Mouse (Mus musculus): ENCODE data around the gene Btnl10. TPM values are rescaled to one million over a fixed set of nuclear protein-coding genes. Genes with fewer than 3 reads are reported as not detected.

Gene Btnl10
- polyA plus RNA-seq (2015; fragmentation: Illumina TruSeq; extraction: RNeasy Lipid Tissue Mini Kit (QIAGEN cat#74804); ENCODE audit: insufficient read depth, low replicate concordance): 10.0 TPM

DNA sequence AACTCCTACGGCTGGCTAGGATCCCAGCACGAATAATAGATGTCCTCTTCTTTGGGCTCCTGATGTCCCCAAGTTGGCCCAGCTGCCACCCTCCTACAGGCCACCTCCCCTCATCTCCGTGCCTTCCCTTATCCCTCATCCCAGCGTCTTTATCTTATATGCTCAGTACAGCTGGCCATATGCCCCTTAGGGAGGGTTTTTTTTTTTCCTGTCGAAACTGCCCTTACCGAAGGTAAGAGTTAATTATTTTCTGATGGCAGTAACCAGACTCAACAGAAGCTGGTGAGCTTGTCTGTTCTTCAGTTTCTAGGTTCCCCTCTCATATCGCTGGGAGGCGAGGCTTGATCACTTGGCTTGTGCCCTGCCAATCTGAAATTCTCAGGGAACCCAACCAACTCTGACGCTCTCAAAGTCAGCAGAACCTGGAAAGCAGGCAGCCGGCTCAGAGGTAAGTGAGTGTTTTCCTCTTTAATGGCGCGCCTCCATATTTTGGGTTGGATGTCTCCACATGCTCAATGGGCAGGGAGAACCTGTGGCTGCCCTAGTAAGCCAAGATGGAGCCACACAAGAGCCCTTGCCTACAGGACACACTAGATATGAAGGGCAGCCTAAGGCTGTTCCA, at the start of gene Btnl10:
Gene Btnl10, plus strand, starts transcription at position 164 of the 622 bp plus-strand sequence.

DNA sequence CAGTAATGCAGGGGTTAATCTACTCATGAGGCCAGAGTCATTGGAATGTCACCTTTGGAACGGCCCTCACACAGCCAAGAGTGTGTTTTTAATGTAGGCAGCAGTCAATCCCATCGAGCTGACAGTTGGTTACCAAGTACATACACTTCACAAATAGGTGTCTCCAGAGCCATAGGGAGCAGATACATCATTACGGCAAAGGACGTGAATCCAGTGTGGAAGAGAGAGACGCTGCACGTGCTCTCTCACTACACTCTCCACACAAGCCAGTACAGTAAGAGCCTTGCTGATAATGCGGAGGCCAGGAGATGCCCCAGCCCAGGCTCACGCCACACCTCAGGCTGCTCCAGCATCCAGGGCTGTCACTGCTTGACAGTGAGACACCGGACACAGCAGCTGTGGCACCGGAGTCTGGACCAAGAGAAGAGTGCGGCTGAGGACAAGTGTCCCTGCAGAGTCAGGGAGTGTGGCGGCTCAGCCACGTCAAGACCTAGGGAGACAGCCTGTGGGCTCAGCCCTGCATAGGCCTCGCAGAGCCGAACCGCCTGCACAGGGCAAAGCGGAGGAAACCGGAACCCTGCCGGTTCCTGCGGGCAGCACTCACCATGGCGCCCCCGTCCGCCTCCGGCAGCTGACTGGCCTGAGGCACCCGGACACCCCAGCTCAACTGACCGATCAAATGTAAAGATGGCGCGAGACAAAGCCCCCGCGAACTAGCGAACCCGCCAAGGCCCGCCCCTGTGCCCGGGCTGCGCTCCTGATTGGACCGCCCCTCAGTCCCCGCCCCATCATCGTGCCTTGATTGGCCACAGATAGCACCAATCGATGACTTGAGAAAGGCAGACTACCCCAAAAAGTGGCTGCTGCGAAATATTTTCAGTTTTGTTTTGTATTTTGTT, 13.9 kb upstream of the Btnl10 start, which contains the start of gene Zfp39:
Gene Zfp39, minus strand, starts transcription at position 715 of the 899 bp plus-strand sequence.

DNA sequence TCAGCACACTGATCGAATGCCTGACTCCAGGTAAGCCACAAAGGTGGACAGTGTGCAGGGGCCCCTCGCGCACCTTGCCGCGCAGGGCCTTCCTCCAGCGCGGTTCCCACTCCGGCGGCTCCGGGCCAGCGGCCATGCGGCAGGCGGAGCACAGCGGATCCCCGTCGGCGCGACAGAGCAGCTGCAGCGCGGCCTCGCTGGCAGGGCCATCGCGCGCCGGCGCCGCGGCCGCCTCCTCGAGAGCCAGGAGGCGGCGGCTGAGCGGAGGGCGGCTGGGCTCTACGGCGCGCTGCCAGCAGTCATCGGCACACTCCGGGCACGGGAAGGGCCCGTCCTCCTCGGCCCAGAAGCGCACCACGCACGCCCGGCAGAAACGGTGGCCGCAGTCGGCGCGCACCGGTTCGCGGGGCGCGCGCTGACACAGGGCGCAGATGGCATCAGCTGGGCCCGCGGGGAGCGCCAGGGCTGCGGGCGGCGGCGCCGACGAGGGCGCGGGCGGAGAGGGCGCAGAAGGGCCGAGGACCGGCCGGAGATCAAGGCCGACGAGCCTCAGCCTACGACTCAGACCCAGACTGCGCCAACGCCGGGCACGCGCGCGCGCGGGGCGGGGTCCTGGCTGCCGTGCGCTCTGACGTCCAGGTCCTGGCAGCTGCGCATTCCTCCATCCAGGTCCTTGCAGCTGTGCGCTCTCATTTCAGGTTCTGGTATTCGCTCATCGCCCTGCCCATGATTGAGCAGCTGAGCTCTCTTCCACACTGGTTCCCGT, 20.8 kb downstream of the Btnl10 start, which contains the start of gene Rnf187:
Gene Rnf187, minus strand, starts transcription at position 595 of the 766 bp plus-strand sequence.

DNA sequence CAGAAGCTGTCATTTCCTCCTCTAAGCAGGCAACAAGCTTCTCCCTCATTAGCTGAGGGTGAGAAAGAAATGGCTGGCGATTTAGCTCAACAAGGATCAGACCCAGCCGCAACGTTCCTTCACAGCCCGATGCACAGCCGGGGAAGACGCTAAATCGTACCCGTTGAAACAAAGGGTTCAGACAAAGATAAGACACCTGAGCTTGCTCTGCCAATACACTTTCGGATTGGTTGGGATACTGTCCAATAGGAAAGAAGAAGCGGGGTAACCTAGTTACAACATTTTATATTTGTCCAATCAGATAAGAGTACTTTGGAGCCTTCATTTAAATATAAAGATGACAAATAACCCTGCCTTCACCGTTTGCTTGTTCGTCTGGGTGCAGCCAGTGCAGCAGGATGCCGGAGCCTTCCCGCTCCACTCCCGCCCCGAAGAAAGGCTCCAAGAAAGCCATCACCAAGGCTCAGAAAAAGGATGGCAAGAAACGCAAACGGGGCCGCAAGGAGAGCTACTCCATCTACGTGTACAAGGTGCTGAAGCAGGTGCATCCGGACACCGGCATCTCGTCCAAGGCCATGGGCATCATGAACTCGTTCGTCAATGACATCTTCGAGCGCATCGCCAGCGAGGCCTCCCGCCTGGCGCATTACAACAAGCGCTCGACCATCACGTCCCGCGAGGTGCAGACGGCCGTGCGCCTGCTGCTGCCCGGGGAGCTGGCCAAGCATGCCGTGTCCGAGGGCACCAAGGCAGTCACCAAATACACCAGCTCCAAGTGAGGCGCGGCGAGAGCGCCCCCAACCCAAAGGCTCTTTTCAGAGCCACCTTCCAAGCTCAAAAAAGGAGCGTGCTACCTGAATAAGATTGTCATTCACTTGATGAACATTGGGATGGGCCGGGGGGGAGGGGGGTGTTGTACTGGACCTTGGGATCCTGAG, 31.1 kb downstream of the Btnl10 start, which contains the start of gene Hist3h2ba:
Gene Hist3h2ba, plus strand, starts transcription at position 379 of the 938 bp plus-strand sequence.

DNA sequence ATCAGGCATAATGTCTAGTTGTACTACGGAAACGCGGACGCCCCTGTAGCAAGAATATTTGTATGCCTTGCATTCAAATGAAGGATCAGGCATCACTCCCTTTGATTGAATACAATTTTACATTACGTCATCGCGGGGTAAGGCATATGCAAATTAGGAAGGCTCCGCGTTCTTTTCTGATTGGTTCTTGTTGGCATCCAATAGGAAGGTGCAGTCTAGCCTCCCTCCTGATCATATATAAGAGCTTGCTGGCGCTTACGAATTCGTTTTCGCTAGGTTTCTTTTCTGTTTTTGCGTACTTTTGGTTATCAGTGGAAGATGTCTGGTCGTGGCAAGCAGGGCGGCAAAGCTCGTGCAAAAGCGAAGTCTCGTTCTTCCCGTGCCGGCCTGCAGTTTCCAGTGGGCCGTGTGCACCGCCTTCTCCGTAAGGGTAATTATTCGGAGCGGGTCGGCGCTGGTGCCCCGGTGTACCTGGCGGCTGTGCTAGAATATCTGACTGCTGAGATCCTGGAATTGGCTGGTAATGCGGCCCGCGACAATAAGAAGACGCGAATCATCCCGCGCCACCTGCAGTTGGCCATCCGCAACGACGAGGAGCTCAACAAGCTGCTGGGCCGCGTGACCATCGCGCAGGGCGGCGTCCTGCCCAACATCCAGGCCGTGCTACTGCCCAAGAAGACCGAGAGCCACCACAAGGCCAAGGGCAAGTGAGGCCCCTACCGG, 36.9 kb downstream of the Btnl10 start, which contains the start of the genes Hist3h2a and Trim17:
Gene Hist3h2a, plus strand, starts transcription at position 266 of the 723 bp plus-strand sequence.
Gene Trim17, plus strand, starts transcription at position 266 of the 723 bp plus-strand sequence.

Other genes starting within 250 kb of the Btnl10 start
- not detected for gene Olfr320, start 236.8 kb upstream of the Btnl10 start, polyA plus RNA-seq (2015; fragmentation: Illumina TruSeq; extraction: RNeasy Lipid Tissue Mini Kit (QIAGEN cat#74804); ENCODE audit: insufficient read depth, low replicate concordance)
- gene Olfr319, start 218.7 kb upstream of the Btnl10 start, polyA plus RNA-seq (2015; fragmentation: Illumina TruSeq; extraction: RNeasy Lipid Tissue Mini Kit (QIAGEN cat#74804); ENCODE audit: insufficient read depth, low replicate concordance): not detected
- not detected for gene Olfr318, start 193.9 kb upstream of the Btnl10 start, polyA plus RNA-seq (2015; fragmentation: Illumina TruSeq; extraction: RNeasy Lipid Tissue Mini Kit (QIAGEN cat#74804); ENCODE audit: insufficient read depth, low replicate concordance)
- not detected for gene Olfr317, start 178.7 kb upstream of the Btnl10 start, polyA plus RNA-seq (2015; fragmentation: Illumina TruSeq; extraction: RNeasy Lipid Tissue Mini Kit (QIAGEN cat#74804); ENCODE audit: insufficient read depth, low replicate concordance)
- gene Olfr316, start 165.2 kb upstream of the Btnl10 start, polyA plus RNA-seq (2015; fragmentation: Illumina TruSeq; extraction: RNeasy Lipid Tissue Mini Kit (QIAGEN cat#74804); ENCODE audit: insufficient read depth, low replicate concordance): not detected
- not detected for gene Olfr315, start 144.7 kb upstream of the Btnl10 start, polyA plus RNA-seq (2015; fragmentation: Illumina TruSeq; extraction: RNeasy Lipid Tissue Mini Kit (QIAGEN cat#74804); ENCODE audit: insufficient read depth, low replicate concordance)
- not detected for gene Olfr314, start 135.0 kb upstream of the Btnl10 start, polyA plus RNA-seq (2015; fragmentation: Illumina TruSeq; extraction: RNeasy Lipid Tissue Mini Kit (QIAGEN cat#74804); ENCODE audit: insufficient read depth, low replicate concordance)
- not detected for gene Fam183b, start 115.9 kb upstream of the Btnl10 start, polyA plus RNA-seq (2015; fragmentation: Illumina TruSeq; extraction: RNeasy Lipid Tissue Mini Kit (QIAGEN cat#74804); ENCODE audit: insufficient read depth, low replicate concordance)
- gene Olfr313, start 102.9 kb upstream of the Btnl10 start, polyA plus RNA-seq (2015; fragmentation: Illumina TruSeq; extraction: RNeasy Lipid Tissue Mini Kit (QIAGEN cat#74804); ENCODE audit: insufficient read depth, low replicate concordance): not detected
- not detected for gene Olfr312, start 88.7 kb upstream of the Btnl10 start, polyA plus RNA-seq (2015; fragmentation: Illumina TruSeq; extraction: RNeasy Lipid Tissue Mini Kit (QIAGEN cat#74804); ENCODE audit: insufficient read depth, low replicate concordance)
- not detected for gene Olfr311, start 78.7 kb upstream of the Btnl10 start, polyA plus RNA-seq (2015; fragmentation: Illumina TruSeq; extraction: RNeasy Lipid Tissue Mini Kit (QIAGEN cat#74804); ENCODE audit: insufficient read depth, low replicate concordance)
- 16.5 TPM for gene Gm12258, start 70.8 kb upstream of the Btnl10 start, polyA plus RNA-seq (2015; fragmentation: Illumina TruSeq; extraction: RNeasy Lipid Tissue Mini Kit (QIAGEN cat#74804); ENCODE audit: insufficient read depth, low replicate concordance)
- gene 2810021J22Rik, start 50.7 kb upstream of the Btnl10 start, polyA plus RNA-seq (2015; fragmentation: Illumina TruSeq; extraction: RNeasy Lipid Tissue Mini Kit (QIAGEN cat#74804); ENCODE audit: insufficient read depth, low replicate concordance): 10.1 TPM
- 7.4 TPM for gene Zfp39, start 13.7 kb upstream of the Btnl10 start, polyA plus RNA-seq (2015; fragmentation: Illumina TruSeq; extraction: RNeasy Lipid Tissue Mini Kit (QIAGEN cat#74804); ENCODE audit: insufficient read depth, low replicate concordance)
- gene Rnf187, start 21.0 kb downstream of the Btnl10 start, polyA plus RNA-seq (2015; fragmentation: Illumina TruSeq; extraction: RNeasy Lipid Tissue Mini Kit (QIAGEN cat#74804); ENCODE audit: insufficient read depth, low replicate concordance): 68.8 TPM
- 1.5 TPM for gene Hist3h2ba, start 31.0 kb downstream of the Btnl10 start, polyA plus RNA-seq (2015; fragmentation: Illumina TruSeq; extraction: RNeasy Lipid Tissue Mini Kit (QIAGEN cat#74804); ENCODE audit: insufficient read depth, low replicate concordance)
- 11.2 TPM for gene Hist3h2a, start 36.8 kb downstream of the Btnl10 start, polyA plus RNA-seq (2015; fragmentation: Illumina TruSeq; extraction: RNeasy Lipid Tissue Mini Kit (QIAGEN cat#74804); ENCODE audit: insufficient read depth, low replicate concordance)
- 0.17 TPM for gene Trim17, start 36.8 kb downstream of the Btnl10 start, polyA plus RNA-seq (2015; fragmentation: Illumina TruSeq; extraction: RNeasy Lipid Tissue Mini Kit (QIAGEN cat#74804); ENCODE audit: insufficient read depth, low replicate concordance)
- 35.2 TPM for gene Trim11, start 60.2 kb downstream of the Btnl10 start, polyA plus RNA-seq (2015; fragmentation: Illumina TruSeq; extraction: RNeasy Lipid Tissue Mini Kit (QIAGEN cat#74804); ENCODE audit: insufficient read depth, low replicate concordance)
- gene Obscn, start 218.5 kb downstream of the Btnl10 start, polyA plus RNA-seq (2015; fragmentation: Illumina TruSeq; extraction: RNeasy Lipid Tissue Mini Kit (QIAGEN cat#74804); ENCODE audit: insufficient read depth, low replicate concordance): 0.64 TPM
- gene Iba57, start 245.8 kb downstream of the Btnl10 start, polyA plus RNA-seq (2015; fragmentation: Illumina TruSeq; extraction: RNeasy Lipid Tissue Mini Kit (QIAGEN cat#74804); ENCODE audit: insufficient read depth, low replicate concordance): 4.6 TPM

All from spleen, adult 10 weeks (tissue).